Mouse (Mus musculus) T-cell, adult 2 months (primary cell): ENCODE data around the gene Clptm1.

Source experiments
- DNase-seq: peaks from one replicate; pipeline ENCODE4 v3.0.0; 2022; ENCODE audit warnings: low spot score

The Clptm1 gene

DNA sequence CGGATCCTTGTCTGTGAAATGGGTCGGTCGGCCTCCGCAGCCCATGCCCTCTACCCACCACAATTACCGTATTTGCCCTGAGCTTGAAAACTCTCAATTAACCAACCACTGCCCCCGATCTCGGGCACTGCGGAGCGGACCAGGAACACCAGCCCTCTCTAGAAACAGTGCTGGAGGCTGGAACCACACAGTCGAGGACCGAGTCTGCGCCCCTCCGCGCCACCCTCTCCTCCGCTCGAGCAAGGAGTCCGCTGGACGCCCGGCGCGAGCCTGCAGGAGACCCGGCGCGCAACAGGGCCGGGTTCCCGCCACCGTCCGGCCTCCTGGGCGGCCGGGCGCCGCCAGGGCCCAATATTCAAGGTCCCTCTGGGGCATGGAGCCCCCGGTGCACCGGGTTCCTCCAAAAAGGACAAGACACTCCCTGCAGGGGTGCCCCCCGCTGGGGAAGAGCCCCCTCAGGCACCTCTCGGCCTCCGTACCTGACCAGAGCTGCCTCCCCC, 328 bp downstream of the Clptm1 start:
- no peak for DNase-seq

DNA sequence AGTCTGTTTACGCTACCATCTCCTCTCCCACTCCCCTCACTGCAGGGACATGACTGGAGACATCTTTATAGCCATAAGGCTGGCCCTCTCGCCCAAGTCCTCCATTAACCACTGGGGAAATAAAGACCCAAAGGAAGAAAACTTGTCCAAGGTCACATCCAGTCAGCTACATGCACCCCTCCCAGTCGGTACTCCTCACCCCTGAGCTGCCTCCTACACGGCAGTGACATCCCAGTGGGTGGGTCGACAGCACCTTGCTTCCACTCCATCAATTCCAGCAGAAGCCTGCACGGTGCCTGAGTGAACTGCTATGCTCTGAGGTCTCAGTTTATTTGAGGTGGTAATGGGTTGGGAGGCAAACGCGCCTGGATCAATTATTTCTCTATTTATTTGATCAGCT, 893 bp downstream of the Clptm1 start:
- no peak for DNase-seq

GRCm38 (mm10) chr7:19652614-19653013, 12.2 kb downstream of the Clptm1 start:
- no peak for DNase-seq

- no peak for DNase-seq
Observed at GRCm38 (mm10) chr7:19651063-19651786, 13.6 kb downstream of the Clptm1 start.

DNA sequence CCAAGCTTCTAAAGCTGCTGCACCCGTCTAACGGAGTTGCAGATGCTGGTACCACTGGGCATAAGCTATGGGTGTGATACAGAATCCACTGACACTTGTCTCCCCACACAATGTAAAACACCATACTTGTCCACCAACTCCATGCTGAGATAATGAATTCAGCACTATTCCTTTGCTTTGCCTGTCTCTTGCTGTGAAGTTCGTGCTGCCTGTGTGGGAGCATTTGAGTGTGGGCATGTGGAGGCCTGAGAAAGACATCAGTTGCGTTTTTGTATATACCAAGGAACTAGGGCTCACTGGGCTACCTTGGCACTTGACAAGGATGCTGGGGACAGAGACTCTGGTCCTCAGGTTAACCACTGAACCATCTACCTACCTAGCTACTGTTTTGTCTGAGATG, 23.6 kb downstream of the Clptm1 start:
- no peak for DNase-seq

- DNase-seq, result no peak
Observed at GRCm38 (mm10) chr7:19635074-19635827, 29.6 kb downstream of the Clptm1 start.

GRCm38 (mm10) chr7:19634591-19634990, 30.2 kb downstream of the Clptm1 start:
- DNase-seq, result no peak

GRCm38 (mm10) chr7:19633855-19634254, 31.0 kb downstream of the Clptm1 start:
- DNase-seq, result no peak

- no peak for DNase-seq
Observed at GRCm38 (mm10) chr7:19633197-19633596, 31.6 kb downstream of the Clptm1 start.

GRCm38 (mm10) chr7:19632720-19633119, 32.1 kb downstream of the Clptm1 start:
- DNase-seq, result no peak

- no peak for DNase-seq
Observed at GRCm38 (mm10) chr7:19632275-19632674, 32.6 kb downstream of the Clptm1 start.

DNA sequence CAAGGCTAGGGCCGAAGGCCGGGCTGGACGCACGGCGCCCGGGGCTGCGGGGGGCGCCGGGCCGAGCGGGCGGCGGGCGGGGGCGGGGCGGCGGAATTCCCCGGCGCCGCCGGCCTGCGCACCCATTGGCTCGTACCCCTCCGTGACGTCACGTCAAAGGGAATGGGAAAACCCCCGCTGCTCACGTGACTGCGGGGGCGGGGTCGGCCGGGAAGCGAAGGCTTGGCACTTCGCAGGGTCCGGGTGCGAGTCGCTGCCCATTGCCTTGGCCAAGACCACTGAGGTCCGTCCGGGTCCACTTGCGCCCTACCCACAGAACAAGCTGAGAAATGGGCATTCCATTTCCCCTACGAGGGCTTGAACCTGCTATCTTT, 35.5 kb downstream of the Clptm1 start, which contains the start of gene Relb:
Gene Relb, minus strand, starts transcription at position 78 of the 374 bp plus-strand sequence.
- peak; percentile 90 for DNase-seq

GRCm38 (mm10) chr7:19628536-19629360, 36.1 kb downstream of the Clptm1 start:
- DNase-seq, result peak; percentile 99

DNA sequence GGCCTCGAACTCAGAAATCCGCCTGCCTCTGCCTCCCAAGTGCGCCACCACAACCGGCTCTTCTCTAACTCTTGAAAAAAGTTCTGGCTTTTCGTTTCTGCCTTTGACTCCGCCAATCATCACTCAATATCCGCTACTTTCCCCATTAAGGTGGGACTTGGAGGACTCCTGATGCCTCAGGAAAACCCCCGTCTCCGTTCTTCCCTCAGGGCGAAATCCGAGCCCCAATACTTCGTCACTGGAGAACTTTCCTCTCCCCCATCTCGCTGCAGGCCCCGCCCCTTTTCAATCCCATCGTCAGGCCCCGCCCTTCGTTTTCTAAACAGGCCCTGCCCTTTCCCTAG, 36.7 kb downstream of the Clptm1 start:
- DNase-seq, result no peak

DNA sequence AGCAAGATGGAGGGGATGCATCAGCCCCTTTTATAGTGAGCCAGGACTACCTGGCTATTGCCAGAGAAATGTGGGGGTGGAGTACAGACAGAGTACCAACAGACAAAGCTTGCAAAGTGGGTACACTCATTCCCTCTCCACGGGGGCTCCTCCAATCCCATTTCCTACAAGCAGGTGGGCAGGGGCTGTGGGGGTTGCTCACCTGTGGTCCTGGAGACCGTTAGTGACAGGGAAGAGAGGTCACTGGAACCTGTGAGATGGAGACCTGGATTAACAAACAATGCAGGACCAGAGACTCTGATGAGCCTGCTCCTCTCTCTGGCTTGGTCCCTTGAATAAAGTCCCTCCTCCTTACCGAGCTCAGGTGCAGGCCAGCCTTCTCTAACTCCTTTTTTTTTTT, 37.1 kb downstream of the Clptm1 start:
- DNase-seq, result no peak

DNA sequence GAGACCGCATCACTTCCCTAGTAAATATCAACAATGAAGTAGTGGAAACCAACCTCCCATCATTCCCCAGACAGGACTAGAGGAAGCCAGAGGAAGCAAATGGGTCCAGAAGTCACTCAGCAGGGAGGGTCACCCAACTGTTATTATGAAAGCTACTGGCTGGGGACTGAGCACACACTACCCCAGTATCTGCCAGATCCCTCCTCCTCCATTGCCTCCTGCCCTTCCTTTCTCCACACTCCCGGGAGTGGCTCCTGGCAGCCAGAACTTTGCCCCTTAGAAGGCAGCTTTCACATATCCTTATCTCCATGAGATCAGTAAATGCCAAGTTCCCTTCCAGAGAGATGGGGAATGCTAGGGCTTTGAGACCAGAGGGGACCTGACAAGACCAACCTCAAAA, 41.4 kb downstream of the Clptm1 start:
- DNase-seq, result no peak

- DNase-seq, result no peak
Observed at GRCm38 (mm10) chr7:19622241-19622640, 42.6 kb downstream of the Clptm1 start.

GRCm38 (mm10) chr7:19620811-19621210, 44.0 kb downstream of the Clptm1 start:
- DNase-seq, result no peak

DNA sequence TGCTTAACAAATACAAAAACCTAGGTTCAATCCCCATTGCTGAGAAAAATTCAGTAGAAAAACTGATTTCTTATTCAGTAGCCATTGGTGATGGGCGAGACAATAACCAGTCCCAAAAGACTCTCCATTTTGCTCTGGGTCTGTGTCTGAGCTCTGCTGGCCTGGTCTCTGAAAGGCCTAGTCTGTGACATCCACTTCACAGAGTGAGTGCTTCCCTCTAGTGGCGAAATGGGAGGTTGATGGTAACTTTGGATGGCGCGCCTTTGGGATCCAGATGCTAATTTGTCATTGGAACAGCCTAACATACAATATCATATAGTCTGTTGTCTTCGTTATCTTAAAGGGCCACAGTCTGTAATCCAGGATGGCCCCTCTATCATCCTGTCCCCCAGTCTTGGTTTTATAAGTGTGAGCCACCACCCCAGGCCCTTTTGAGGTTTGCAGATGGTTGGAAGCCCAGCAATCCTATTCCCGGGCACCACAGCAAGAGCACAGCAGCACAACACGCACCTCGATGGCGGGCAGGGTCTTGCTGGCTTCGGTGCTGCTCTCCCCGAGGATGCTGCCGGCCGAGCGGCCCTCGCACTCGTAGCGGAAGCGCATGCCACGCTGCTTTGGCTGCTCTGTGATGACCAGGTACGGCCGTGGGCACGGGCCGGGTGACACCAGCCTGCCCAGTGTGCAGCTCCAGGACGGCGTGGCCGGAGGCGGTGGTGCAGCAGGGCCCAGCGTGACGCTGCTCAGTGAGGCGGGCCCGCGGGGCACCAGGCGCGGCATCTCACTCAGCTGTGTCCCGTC, 45.6 kb downstream of the Clptm1 start:
- peak; percentile 69 for DNase-seq

GRCm38 (mm10) chr7:19615036-19615577, 49.7 kb downstream of the Clptm1 start:
- no peak for DNase-seq

DNA sequence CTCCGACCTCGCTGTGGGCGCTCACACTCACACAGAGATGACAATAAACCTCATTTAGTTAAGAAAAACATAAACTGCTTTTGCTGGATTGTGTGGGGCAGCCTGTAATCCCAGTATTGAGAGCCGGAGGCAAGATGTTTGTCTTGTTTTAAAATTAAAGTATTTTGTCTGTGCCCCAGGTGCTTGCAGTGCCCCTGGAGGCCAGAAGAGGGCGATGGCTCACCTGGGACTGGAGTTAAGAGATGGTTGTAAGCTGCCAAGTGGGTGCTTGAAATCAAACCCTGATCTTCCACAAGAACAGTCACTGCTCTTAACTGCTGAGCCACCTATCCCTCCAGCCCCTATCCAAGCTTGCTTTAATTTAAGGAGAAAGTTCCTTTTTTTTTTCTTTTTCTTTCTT, 53.9 kb downstream of the Clptm1 start:
- no peak for DNase-seq
